Mouse (Mus musculus) spleen, adult 2 months (tissue): ENCODE measurements around the gene Gm17374.

ENCODE experiments used
- CTCF ChIP-seq: fragments of 200-500 bp; IDR thresholded peaks from 2 replicates; pipeline ENCODE4 v1.5.1; 2011; ENCODE audit warnings: mild to moderate bottlenecking, inconsistent platforms; ENCODE audit not compliant: insufficient read depth, insufficient read length, insufficient replicate concordance; ENCODE audit errors: extremely low read depth
- POLR2A ChIP-seq: fragments of 200-500 bp; IDR thresholded peaks from 2 replicates; pipeline ENCODE4 v1.6.1; 2011; ENCODE audit warnings: low read depth, low read length, inconsistent platforms

GRCm38 (mm10) chr2:140200713-140201112, 48.9 kb downstream of the Gm17374 start:
- TF ChIP-seq POLR2A (no peak), CTCF (no peak)
